Mouse (Mus musculus) neural tube, embryonic 14.5 days (tissue): ENCODE data around the gene BC030870. TPM values are rescaled to one million over a fixed set of nuclear protein-coding genes. Genes with fewer than 3 reads are reported as not detected.

Source experiments
- microRNA-seq: library from miRNA; unstranded; fragments of <30 nt; microRNA quantifications from one replicate; pipeline ENCODE4, GENCODE M21; 2016
- polyA plus RNA-seq: library from polyadenylated mRNA; unstranded; fragments of >200 nt; fragmentation: Nextera tagmentation; extraction: Ambion mirVana; gene quantifications from 2 replicates; pipeline ENCODE4 v1.2.1, GENCODE M21; 2014

Gene BC030870
- polyA plus RNA-seq, 1 experiment from 2014 or later: not detected

Small RNA genes lying within 50 kb of the gene (microRNA-seq; reads per million reads assigned to microRNA genes)
- not detected for gene Gm24333

Other genes starting within 250 kb of the BC030870 start
- gene Tmem192, start 182.4 kb downstream of the BC030870 start, polyA plus RNA-seq: 36.7 and 42.7 TPM in 2 replicates
- 0.05 and 0.08 TPM in 2 replicates for gene Trim75, start 141.7 kb downstream of the BC030870 start, polyA plus RNA-seq
- gene Trim61, start 111.0 kb downstream of the BC030870 start, polyA plus RNA-seq: 0.13 TPM in 1 of 2 replicates, not detected in the other
- not detected in 2 replicates for gene Trim60, start 111.0 kb downstream of the BC030870 start, polyA plus RNA-seq
- 2.4 and 3.3 TPM in 2 replicates for gene Apela, start 92.2 kb downstream of the BC030870 start, polyA plus RNA-seq
- not detected in 2 replicates for gene Gm10663, start 54.5 kb downstream of the BC030870 start, polyA plus RNA-seq